Mouse (Mus musculus): ENCODE results near the gene Iqcm. TPM values are rescaled to one million over a fixed set of nuclear protein-coding genes. Genes with fewer than 3 reads are reported as not detected.

Gene Iqcm
- polyA plus RNA-seq, 1 experiment from 2014 or later, result not detected

DNA sequence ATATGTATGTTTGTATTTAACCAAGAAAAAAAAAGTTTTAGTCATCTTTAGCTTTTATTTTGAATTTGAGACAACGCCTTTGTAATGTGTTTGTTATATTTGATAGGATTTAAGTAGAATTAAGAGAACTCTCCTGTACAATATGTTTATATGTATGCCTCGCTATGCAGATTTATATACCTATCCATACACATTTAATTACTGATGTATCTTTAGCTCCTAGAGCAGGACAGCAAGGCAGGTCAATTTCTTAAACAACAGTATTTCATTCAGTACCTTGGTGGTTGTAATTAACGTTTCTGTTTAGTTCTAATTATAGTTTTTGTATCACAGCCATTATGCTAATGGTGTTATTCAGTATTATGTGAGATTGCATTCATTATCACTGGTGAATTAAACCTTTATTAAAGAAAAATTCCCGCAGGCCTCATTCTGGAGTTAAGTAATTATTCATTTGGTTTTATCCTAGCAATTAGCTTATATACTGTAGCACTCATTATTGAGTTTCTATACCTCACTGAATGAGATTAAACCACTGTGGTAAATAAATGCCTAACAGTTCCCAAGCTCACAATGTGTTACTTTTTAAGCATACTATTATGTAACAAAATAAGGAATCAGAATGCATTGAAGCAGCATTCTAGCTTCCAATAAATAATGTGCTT, 380.1 kb downstream of the Iqcm start:
- Histone ChIP-seq H3K36me3 (no peaks in the 10 kb centered on the region), H3K4me2 (replicated peaks) (no peak overlapping the region), H3K9me3 (no peaks in the 10 kb centered on the region), H3K27ac (no peak overlapping the region), H3K27me3 (no peaks in the 10 kb centered on the region), H3K4me1 (replicated peaks) (no peaks in the 10 kb centered on the region), H3K4me3 (replicated peaks) (no peak overlapping the region), H3K9ac (replicated peaks) (no peak overlapping the region)
- 71% methylated on average over 4 of the region's 4 CpGs for WGBS
- ATAC-seq, result peak; percentile 43

DNA sequence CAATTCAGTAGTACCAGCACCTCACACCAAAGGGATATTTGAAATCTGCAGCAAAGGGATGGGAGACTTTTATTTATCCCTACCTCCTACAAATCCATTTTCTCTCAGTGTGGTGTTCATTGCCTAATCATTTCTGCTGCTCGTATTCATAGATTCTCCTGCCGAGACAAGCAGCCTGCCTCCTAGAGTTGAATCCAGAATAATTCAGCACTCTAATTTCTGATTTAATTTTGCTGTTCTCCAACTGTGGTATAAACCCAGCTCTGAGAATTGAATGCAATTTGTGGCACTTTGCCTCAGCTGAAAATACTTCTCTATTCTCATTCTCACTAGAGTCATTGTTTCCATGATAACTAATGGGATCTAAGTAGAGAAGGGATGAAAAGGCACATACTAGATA, 386.8 kb downstream of the Iqcm start:
- Histone ChIP-seq H3K4me2 (replicated peaks) (no peak overlapping the region), H3K27ac (no peak overlapping the region), H3K4me3 (replicated peaks) (no peak overlapping the region), H3K36me3 (no peaks in the 10 kb centered on the region), H3K4me1 (replicated peaks) (no peaks in the 10 kb centered on the region), H3K9me3 (no peaks in the 10 kb centered on the region), H3K27me3 (no peaks in the 10 kb centered on the region), H3K9ac (replicated peaks) (no peak overlapping the region)
- ATAC-seq, result no peak
- 90% methylated on average over 2 of the region's 2 CpGs for WGBS

GRCm38 (mm10) chr8:75917603-75918344, 469.3 kb downstream of the Iqcm start:
- H3K36me3 ChIP-seq, result no peaks in the 10 kb centered on the region
- H3K9ac ChIP-seq (replicated peaks), result no peak overlapping the region
- no peaks in the 10 kb centered on the region for H3K27me3 ChIP-seq
- no peak overlapping the region for H3K27ac ChIP-seq
- H3K4me2 ChIP-seq (replicated peaks), result no peak overlapping the region
- peak; percentile 24; the same call in 1 of the 2 replicates for ATAC-seq
- 58% methylated on average over 15 of the region's 15 CpGs for WGBS
- H3K9me3 ChIP-seq, result no peaks in the 10 kb centered on the region
- H3K4me3 ChIP-seq (replicated peaks), result no peak overlapping the region
- 0 out of 2 replicates have a peak, but pooled peaks cover 3% of the 10 kb centered on the region for H3K4me1 ChIP-seq (replicated peaks)

DNA sequence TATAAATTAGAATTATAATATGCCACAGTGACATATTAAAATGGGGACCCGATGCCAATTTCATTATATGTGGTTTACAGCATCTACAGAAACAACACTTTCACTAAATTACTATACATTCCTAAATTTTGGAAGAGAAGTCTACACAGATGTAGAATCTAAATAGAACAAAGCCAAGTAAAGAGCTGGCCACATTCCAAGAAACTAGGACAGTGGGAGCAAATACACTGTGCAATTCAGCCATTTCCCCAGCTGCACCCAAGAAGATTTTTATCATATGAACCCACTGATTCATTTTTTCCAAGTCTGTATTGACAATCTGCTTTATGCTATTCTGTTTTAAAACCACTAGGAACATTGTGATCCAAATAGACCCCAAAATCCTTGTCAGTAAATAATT, 500.7 kb downstream of the Iqcm start:
- Histone ChIP-seq H3K4me1 (replicated peaks) (no peaks in the 10 kb centered on the region), H3K27ac (no peak overlapping the region), H3K9ac (replicated peaks) (no peak overlapping the region), H3K9me3 (no peaks in the 10 kb centered on the region), H3K27me3 (no peaks in the 10 kb centered on the region), H3K4me2 (replicated peaks) (no peak overlapping the region), H3K4me3 (replicated peaks) (no peak overlapping the region), H3K36me3 (no peaks in the 10 kb centered on the region)
- no peak for ATAC-seq
- 67% methylated on average over 1 of the region's 1 CpGs for WGBS

GRCm38 (mm10) chr8:75956016-75956415, 507.5 kb downstream of the Iqcm start:
- Histone ChIP-seq H3K4me3 (replicated peaks) (no peak overlapping the region), H3K9ac (replicated peaks) (no peak overlapping the region), H3K4me2 (replicated peaks) (no peak overlapping the region), H3K27me3 (no peaks in the 10 kb centered on the region), H3K9me3 (no peaks in the 10 kb centered on the region), H3K27ac (no peak overlapping the region), H3K4me1 (replicated peaks) (no peaks in the 10 kb centered on the region; the same call in 1 of the 2 replicates), H3K36me3 (no peaks in the 10 kb centered on the region)
- WGBS, result 64% methylated on average over 2 of the region's 2 CpGs
- ATAC-seq, result peak; percentile 82

GRCm38 (mm10) chr8:76018501-76018900, 570.0 kb downstream of the Iqcm start:
- WGBS, result 80% methylated on average over 4 of the region's 4 CpGs

More at GRCm38 (mm10) chr8:76018501-76018900, 570.0 kb downstream of the Iqcm start:
- no peak overlapping the region for H3K4me3 ChIP-seq (replicated peaks)
- no peak overlapping the region for H3K27ac ChIP-seq
- ATAC-seq, result no peak
- no peaks in the 10 kb centered on the region for H3K4me1 ChIP-seq (replicated peaks)
- no peak overlapping the region for H3K9ac ChIP-seq (replicated peaks)
- H3K36me3 ChIP-seq, result no peaks in the 10 kb centered on the region
- H3K4me2 ChIP-seq (replicated peaks), result no peak overlapping the region
- no peaks in the 10 kb centered on the region for H3K27me3 ChIP-seq
- H3K9me3 ChIP-seq, result no peaks in the 10 kb centered on the region; the same call in 1 of the 2 replicates

Other genes starting within 250 kb of the Iqcm start
- gene Rasd2, start 234.8 kb upstream of the Iqcm start, polyA plus RNA-seq (2015; fragmentation: Nextera tagmentation; extraction: Ambion mirVana), result 0.45 and 0.92 TPM in 2 replicates
- 0.35 TPM in 1 of 2 replicates, not detected in the other for gene Gm10358, start 42.1 kb upstream of the Iqcm start, polyA plus RNA-seq (2015; fragmentation: Nextera tagmentation; extraction: Ambion mirVana)

Measured in midbrain, embryonic 13.5 days (tissue).